Mouse (Mus musculus): ENCODE results near the gene Cux1. TPM values are rescaled to one million over a fixed set of nuclear protein-coding genes. Genes with fewer than 3 reads are reported as not detected.

Cux1 gene
- polyA plus RNA-seq, 1 experiment = 68.0 TPM

- no peaks in the 10 kb centered on the region for H3K4me1 ChIP-seq (ENCODE audit: control insufficient read depth, insufficient read depth, low read length)
- H3K27ac ChIP-seq (ENCODE audit: insufficient read depth, low read length) = no peak overlapping the region
- no peak for TF ChIP-seq POLR2A (IDR thresholded peaks at IDR 0.05; ENCODE audit: extremely low read depth, insufficient read depth, low read length)
- no peak for TF ChIP-seq CTCF (IDR thresholded peaks at IDR 0.05; ENCODE audit: extremely low read depth, insufficient read depth, low read length)
- no peak overlapping the region for H3K4me3 ChIP-seq (ENCODE audit: insufficient read depth, low read length)
These were observed 269.6 kb downstream of the Cux1 start for GRCm38 (mm10) chr5:136297691-136298090.

GRCm38 (mm10) chr5:136296911-136297310, 270.4 kb downstream of the Cux1 start:
- TF ChIP-seq CTCF (IDR thresholded peaks at IDR 0.05; ENCODE audit: extremely low read depth, insufficient read depth, low read length) = no peak
- no peak for TF ChIP-seq POLR2A (IDR thresholded peaks at IDR 0.05; ENCODE audit: extremely low read depth, insufficient read depth, low read length)
- H3K4me1 ChIP-seq (ENCODE audit: control insufficient read depth, insufficient read depth, low read length) = no peaks in the 10 kb centered on the region
- H3K4me3 ChIP-seq (ENCODE audit: insufficient read depth, low read length) = no peak overlapping the region
- H3K27ac ChIP-seq (ENCODE audit: insufficient read depth, low read length) = no peak overlapping the region

- H3K27ac ChIP-seq (ENCODE audit: insufficient read depth, low read length) = no peak overlapping the region
- no peak overlapping the region for H3K4me3 ChIP-seq (ENCODE audit: insufficient read depth, low read length)
- TF ChIP-seq CTCF (IDR thresholded peaks at IDR 0.05; ENCODE audit: extremely low read depth, insufficient read depth, low read length) (no peak), POLR2A (IDR thresholded peaks at IDR 0.05; ENCODE audit: extremely low read depth, insufficient read depth, low read length) (no peak)
- no peaks in the 10 kb centered on the region for H3K4me1 ChIP-seq (ENCODE audit: control insufficient read depth, insufficient read depth, low read length)
These were observed 274.3 kb downstream of the Cux1 start for GRCm38 (mm10) chr5:136292971-136293418.

GRCm38 (mm10) chr5:136292361-136292760, 274.9 kb downstream of the Cux1 start:
- H3K27ac ChIP-seq (ENCODE audit: insufficient read depth, low read length) = no peak overlapping the region
- no peak overlapping the region for H3K4me3 ChIP-seq (ENCODE audit: insufficient read depth, low read length)
- no peak for TF ChIP-seq POLR2A (IDR thresholded peaks at IDR 0.05; ENCODE audit: extremely low read depth, insufficient read depth, low read length)
- no peak for TF ChIP-seq CTCF (IDR thresholded peaks at IDR 0.05; ENCODE audit: extremely low read depth, insufficient read depth, low read length)
- H3K4me1 ChIP-seq (ENCODE audit: control insufficient read depth, insufficient read depth, low read length) = no peaks in the 10 kb centered on the region

GRCm38 (mm10) chr5:136291562-136291961, 275.7 kb downstream of the Cux1 start:
- no peak overlapping the region for H3K27ac ChIP-seq (ENCODE audit: insufficient read depth, low read length)
- H3K4me1 ChIP-seq (ENCODE audit: control insufficient read depth, insufficient read depth, low read length) = no peaks in the 10 kb centered on the region
- no peak overlapping the region for H3K4me3 ChIP-seq (ENCODE audit: insufficient read depth, low read length)
- TF ChIP-seq POLR2A (IDR thresholded peaks at IDR 0.05; ENCODE audit: extremely low read depth, insufficient read depth, low read length) (no peak), CTCF (IDR thresholded peaks at IDR 0.05; ENCODE audit: extremely low read depth, insufficient read depth, low read length) (no peak)

- Histone ChIP-seq H3K4me1 (ENCODE audit: control insufficient read depth, insufficient read depth, low read length) (no peaks in the 10 kb centered on the region), H3K27ac (ENCODE audit: insufficient read depth, low read length) (no peak overlapping the region), H3K4me3 (ENCODE audit: insufficient read depth, low read length) (no peak overlapping the region)
- TF ChIP-seq POLR2A (IDR thresholded peaks at IDR 0.05; ENCODE audit: extremely low read depth, insufficient read depth, low read length) = no peak
- TF ChIP-seq CTCF (IDR thresholded peaks at IDR 0.05; ENCODE audit: extremely low read depth, insufficient read depth, low read length) = no peak
These were observed 277.5 kb downstream of the Cux1 start for GRCm38 (mm10) chr5:136289776-136290175.

GRCm38 (mm10) chr5:136288351-136289081, 278.8 kb downstream of the Cux1 start:
- TF ChIP-seq POLR2A (IDR thresholded peaks at IDR 0.05; ENCODE audit: extremely low read depth, insufficient read depth, low read length) (no peak), CTCF (IDR thresholded peaks at IDR 0.05; ENCODE audit: extremely low read depth, insufficient read depth, low read length) (no peak)
- H3K4me3 ChIP-seq (ENCODE audit: insufficient read depth, low read length) = no peak overlapping the region

GRCm38 (mm10) chr5:136286566-136286965, 280.7 kb downstream of the Cux1 start:
- TF ChIP-seq CTCF (IDR thresholded peaks at IDR 0.05; ENCODE audit: extremely low read depth, insufficient read depth, low read length) (no peak), POLR2A (IDR thresholded peaks at IDR 0.05; ENCODE audit: extremely low read depth, insufficient read depth, low read length) (no peak)
- no peak overlapping the region for H3K27ac ChIP-seq (ENCODE audit: insufficient read depth, low read length)
- no peaks in the 10 kb centered on the region for H3K4me1 ChIP-seq (ENCODE audit: control insufficient read depth, insufficient read depth, low read length)
- no peak overlapping the region for H3K4me3 ChIP-seq (ENCODE audit: insufficient read depth, low read length)

More at GRCm38 (mm10) chr5:136288351-136289081, 278.8 kb downstream of the Cux1 start:
- no peak overlapping the region for H3K27ac ChIP-seq (ENCODE audit: insufficient read depth, low read length)
- H3K4me1 ChIP-seq (ENCODE audit: control insufficient read depth, insufficient read depth, low read length) = no peaks in the 10 kb centered on the region

GRCm38 (mm10) chr5:136285106-136285505, 282.2 kb downstream of the Cux1 start:
- Histone ChIP-seq H3K4me3 (ENCODE audit: insufficient read depth, low read length) (no peak overlapping the region), H3K27ac (ENCODE audit: insufficient read depth, low read length) (no peak overlapping the region), H3K4me1 (ENCODE audit: control insufficient read depth, insufficient read depth, low read length) (no peaks in the 10 kb centered on the region)
- no peak for TF ChIP-seq POLR2A (IDR thresholded peaks at IDR 0.05; ENCODE audit: extremely low read depth, insufficient read depth, low read length)
- TF ChIP-seq CTCF (IDR thresholded peaks at IDR 0.05; ENCODE audit: extremely low read depth, insufficient read depth, low read length) = no peak

- H3K27ac ChIP-seq (ENCODE audit: insufficient read depth, low read length) = no peak overlapping the region
- H3K4me1 ChIP-seq (ENCODE audit: control insufficient read depth, insufficient read depth, low read length) = no peaks in the 10 kb centered on the region
- H3K4me3 ChIP-seq (ENCODE audit: insufficient read depth, low read length) = no peak overlapping the region
- peak; percentile 71 for TF ChIP-seq CTCF (IDR thresholded peaks at IDR 0.05; ENCODE audit: extremely low read depth, insufficient read depth, low read length)
- TF ChIP-seq POLR2A (IDR thresholded peaks at IDR 0.05; ENCODE audit: extremely low read depth, insufficient read depth, low read length) = no peak
These were observed 285.9 kb downstream of the Cux1 start for GRCm38 (mm10) chr5:136281351-136281750.
